Mouse (Mus musculus) embryonic facial prominence, embryonic 15.5 days (tissue): Measurements from ENCODE around the gene Hsd17b2. TPM values are rescaled to one million over a fixed set of nuclear protein-coding genes. Genes with fewer than 3 reads are reported as not detected.
"Not testable (repeated sequence)": the region's sequence is repeated elsewhere in the genome, so short reads cannot be mapped to it uniquely, and the experiment has no call there.

ENCODE experiments used
- ATAC-seq: fragments of 200-750 bp; cut with Nextera tagmentation; 2 replicates; pipeline ENCODE4 v1.8.0; 2017; ENCODE audit warnings: low read depth, moderate TSS enrichment; ENCODE audit not compliant: insufficient number of reproducible peaks, low FRiP score, low TSS enrichment
- H3K27ac ChIP-seq: fragments of 300-500 bp; sonication (generic); replicated peaks from 2 replicates; pipeline ENCODE4 v1.5.1; 2015; ENCODE audit warnings: mild to moderate bottlenecking, inconsistent platforms
- H3K27me3 ChIP-seq: fragments of 300-500 bp; sonication (generic); 2 replicates; pipeline ENCODE4 v1.6.1; 2015; ENCODE audit warnings: inconsistent platforms
- H3K36me3 ChIP-seq: fragments of 300-500 bp; sonication (generic); 2 replicates; pipeline ENCODE4 v1.6.1; 2015; ENCODE audit warnings: mild to moderate bottlenecking, inconsistent platforms
- H3K4me1 ChIP-seq: fragments of 300-500 bp; sonication (generic); 2 replicates; pipeline ENCODE4 v1.6.1; 2015; ENCODE audit warnings: inconsistent platforms
- H3K4me2 ChIP-seq: fragments of 300-500 bp; sonication (generic); replicated peaks from 2 replicates; pipeline ENCODE4 v1.6.1; 2015; ENCODE audit warnings: mild to moderate bottlenecking, inconsistent platforms
- H3K4me3 ChIP-seq: fragments of 300-500 bp; sonication (generic); replicated peaks from 2 replicates; pipeline ENCODE4 v1.5.1; 2015; ENCODE audit warnings: mild to moderate bottlenecking, inconsistent platforms
- H3K9ac ChIP-seq: fragments of 300-500 bp; sonication (generic); 2 replicates; pipeline ENCODE4 v1.6.1; 2015; ENCODE audit warnings: inconsistent platforms
- H3K9me3 ChIP-seq: fragments of 300-500 bp; sonication (generic); replicated peaks from 2 replicates; pipeline ENCODE4 v1.6.1; 2016; ENCODE audit warnings: inconsistent platforms
- WGBS: fragments of 180-500 bp; shearing (Covaris S2); methylation state at CpG from one replicate; pipeline ENCODE4 v1.1.7; 2015; 5-methylcytosine and 5-hydroxymethylcytosine counted together
- polyA plus RNA-seq: library from polyadenylated mRNA; unstranded; fragments of >200 nt; fragmentation: Nextera tagmentation; extraction: Ambion mirVana; gene quantifications from 2 replicates; pipeline ENCODE4 v1.2.1, GENCODE M21; 2015

Hsd17b2 gene
- polyA plus RNA-seq, 1 experiment from 2014 or later = 6.6 TPM

GRCm38 (mm10) chr8:117714604-117715003, 12.9 kb downstream of the Hsd17b2 start:
- Histone ChIP-seq H3K4me2 (no peak overlapping the region), H3K9me3 (no peaks in the 10 kb centered on the region), H3K4me3 (no peak overlapping the region), H3K4me1 (no peaks in the 10 kb centered on the region), H3K27ac (no peak overlapping the region), H3K36me3 (no peaks in the 10 kb centered on the region), H3K27me3 (no peaks in the 10 kb centered on the region), H3K9ac (no peak overlapping the region)
- 80% methylated on average over 5 of the region's 5 CpGs for WGBS
- ATAC-seq = no peak

GRCm38 (mm10) chr8:117715896-117716295, 14.2 kb downstream of the Hsd17b2 start:
- Histone ChIP-seq H3K4me3 (no peak overlapping the region), H3K27ac (no peak overlapping the region), H3K27me3 (no peaks in the 10 kb centered on the region), H3K4me1 (no peaks in the 10 kb centered on the region), H3K9ac (no peak overlapping the region), H3K36me3 (no peaks in the 10 kb centered on the region), H3K4me2 (no peak overlapping the region), H3K9me3 (no peaks in the 10 kb centered on the region)
- WGBS = 70% methylated on average over 5 of the region's 5 CpGs
- ATAC-seq = no peak

GRCm38 (mm10) chr8:117718152-117718860, 16.6 kb downstream of the Hsd17b2 start:
- WGBS = 64% methylated on average over 14 of the region's 14 CpGs
- Histone ChIP-seq H3K4me2 (no peak overlapping the region), H3K4me3 (no peak overlapping the region), H3K36me3 (no peaks in the 10 kb centered on the region), H3K27ac (0 out of 2 replicates have a peak overlapping the region, but pooled peaks have one; percentile 2), H3K9me3 (no peaks in the 10 kb centered on the region), H3K9ac (no peak overlapping the region), H3K4me1 (no peaks in the 10 kb centered on the region), H3K27me3 (no peaks in the 10 kb centered on the region)
- ATAC-seq = no peak

GRCm38 (mm10) chr8:117726467-117726866, 24.8 kb downstream of the Hsd17b2 start:
- no peak overlapping the region for H3K4me3 ChIP-seq
- no peak overlapping the region for H3K9ac ChIP-seq
- H3K27ac ChIP-seq = no peak overlapping the region
- no peaks in the 10 kb centered on the region for H3K36me3 ChIP-seq
- H3K4me2 ChIP-seq = no peak overlapping the region
- no peaks in the 10 kb centered on the region for H3K9me3 ChIP-seq
- no peak for ATAC-seq
- WGBS = 50% methylated on average over 7 of the region's 7 CpGs
- H3K4me1 ChIP-seq = no peaks in the 10 kb centered on the region
- no peaks in the 10 kb centered on the region for H3K27me3 ChIP-seq

GRCm38 (mm10) chr8:117727561-117727960, 25.9 kb downstream of the Hsd17b2 start:
- H3K4me3 ChIP-seq = no peak overlapping the region
- no peak for ATAC-seq
- no peak overlapping the region for H3K27ac ChIP-seq
- no peaks in the 10 kb centered on the region for H3K4me1 ChIP-seq
- no peak overlapping the region for H3K4me2 ChIP-seq
- no peaks in the 10 kb centered on the region for H3K36me3 ChIP-seq
- WGBS = 54% methylated on average over 5 of the region's 5 CpGs
- H3K9ac ChIP-seq = no peak overlapping the region
- no peaks in the 10 kb centered on the region for H3K27me3 ChIP-seq
- no peaks in the 10 kb centered on the region for H3K9me3 ChIP-seq

- H3K9me3 ChIP-seq = no peaks in the 10 kb centered on the region
- no peak for ATAC-seq
- no peaks in the 10 kb centered on the region for H3K27me3 ChIP-seq
- H3K4me3 ChIP-seq = no peak overlapping the region
- H3K36me3 ChIP-seq = no peaks in the 10 kb centered on the region
- H3K4me1 ChIP-seq = no peaks in the 10 kb centered on the region
- WGBS = 73% methylated on average over 4 of the region's 4 CpGs
- no peak overlapping the region for H3K9ac ChIP-seq
- no peak overlapping the region for H3K27ac ChIP-seq
- H3K4me2 ChIP-seq = no peak overlapping the region
Measured at GRCm38 (mm10) chr8:117728234-117728633, 26.5 kb downstream of the Hsd17b2 start.

GRCm38 (mm10) chr8:117730980-117731379, 29.3 kb downstream of the Hsd17b2 start:
- no peak overlapping the region for H3K27ac ChIP-seq
- H3K4me3 ChIP-seq = no peak overlapping the region
- WGBS = 51% methylated on average over 10 of the region's 10 CpGs
- H3K4me2 ChIP-seq = no peak overlapping the region
- no peaks in the 10 kb centered on the region for H3K27me3 ChIP-seq
- H3K9ac ChIP-seq = no peak overlapping the region
- H3K4me1 ChIP-seq = no peaks in the 10 kb centered on the region
- ATAC-seq = no peak
- H3K36me3 ChIP-seq = no peaks in the 10 kb centered on the region
- H3K9me3 ChIP-seq = no peaks in the 10 kb centered on the region

- 72% methylated on average over 3 of the region's 3 CpGs for WGBS
- Histone ChIP-seq H3K4me1 (no peaks in the 10 kb centered on the region), H3K9ac (no peak overlapping the region), H3K4me3 (no peak overlapping the region), H3K27me3 (no peaks in the 10 kb centered on the region), H3K9me3 (no peaks in the 10 kb centered on the region), H3K27ac (no peak overlapping the region), H3K36me3 (no peaks in the 10 kb centered on the region), H3K4me2 (no peak overlapping the region)
- ATAC-seq = no peak
Measured at GRCm38 (mm10) chr8:117736657-117737175, 35.0 kb downstream of the Hsd17b2 start.

- not testable (repeated sequence) for H3K27me3 ChIP-seq, H3K4me1 ChIP-seq, H3K9me3 ChIP-seq, H3K9ac ChIP-seq, H3K36me3 ChIP-seq, H3K4me3 ChIP-seq, H3K4me2 ChIP-seq, ATAC-seq, H3K27ac ChIP-seq
- 92% methylated on average over 1 of the region's 1 CpGs for WGBS
Measured at GRCm38 (mm10) chr8:117738206-117738605, 36.5 kb downstream of the Hsd17b2 start.

GRCm38 (mm10) chr8:117740387-117740998, 38.8 kb downstream of the Hsd17b2 start:
- H3K27ac ChIP-seq = no peak overlapping the region
- no peak overlapping the region for H3K4me3 ChIP-seq
- no peak overlapping the region for H3K4me2 ChIP-seq
- WGBS = 68% methylated on average over 5 of the region's 5 CpGs
- peaks cover 4% of the 10 kb centered on the region; the same call in 1 of the 2 replicates for H3K4me1 ChIP-seq
- no peak for ATAC-seq
- no peak overlapping the region for H3K9ac ChIP-seq
- no peaks in the 10 kb centered on the region for H3K27me3 ChIP-seq
- no peaks in the 10 kb centered on the region for H3K9me3 ChIP-seq
- H3K36me3 ChIP-seq = no peaks in the 10 kb centered on the region

GRCm38 (mm10) chr8:117742431-117743012, 40.8 kb downstream of the Hsd17b2 start:
- Histone ChIP-seq H3K4me1 (peaks cover 4% of the 10 kb centered on the region; the same call in 1 of the 2 replicates), H3K9me3 (no peaks in the 10 kb centered on the region), H3K4me2 (no peak overlapping the region), H3K36me3 (no peaks in the 10 kb centered on the region), H3K27ac (no peak overlapping the region), H3K4me3 (no peak overlapping the region), H3K9ac (no peak overlapping the region), H3K27me3 (no peaks in the 10 kb centered on the region)
- ATAC-seq = 0 out of 2 replicates have a peak, but pooled peaks have one; percentile 52
- WGBS = 71% methylated on average over 15 of the region's 15 CpGs
